Mouse (Mus musculus): ENCODE measurements around the gene Fbxo11. TPM values are rescaled to one million over a fixed set of nuclear protein-coding genes. Genes with fewer than 3 reads are reported as not detected.
A peak's percentile ranks its signal among the peaks of the same experiment; 100 is the strongest.
"Not testable (repeated sequence)": the region's sequence is repeated elsewhere in the genome, so short reads cannot be mapped to it uniquely, and the experiment has no call there.

Fbxo11 gene
- total RNA-seq, 2 experiments from 2014 or later, result 17.5 to 22.0 TPM

DNA sequence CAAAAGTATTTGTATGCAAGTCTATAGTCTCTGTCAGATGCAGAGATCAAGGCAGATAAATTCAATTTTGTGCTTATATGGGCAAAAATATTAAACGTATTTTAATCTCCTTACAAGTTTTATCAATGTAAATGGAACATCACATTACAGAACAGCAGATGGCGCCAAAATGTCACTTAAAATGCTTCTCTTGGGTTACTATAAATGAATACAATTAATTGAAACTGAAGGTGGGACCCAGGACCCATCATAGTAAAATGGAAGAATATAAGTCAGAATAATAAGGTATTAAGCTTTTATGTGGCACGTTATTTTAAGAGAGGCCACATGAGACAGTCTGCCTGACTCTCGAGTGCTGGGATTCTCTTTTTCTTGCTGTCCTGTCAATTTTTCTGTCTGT is 39.9 kb downstream of the Fbxo11 start:
- peak; percentile 75 for ATAC-seq (replicated peaks; ENCODE audit: poor library complexity, severe bottlenecking)

GRCm38 (mm10) chr17:88023924-88024323 is 41.2 kb downstream of the Fbxo11 start:
- no peak for ATAC-seq (replicated peaks; ENCODE audit: poor library complexity, severe bottlenecking)

- ATAC-seq (replicated peaks; ENCODE audit: poor library complexity, severe bottlenecking), result not testable (repeated sequence)
Observed at GRCm38 (mm10) chr17:88016027-88016426, 49.1 kb downstream of the Fbxo11 start.

DNA sequence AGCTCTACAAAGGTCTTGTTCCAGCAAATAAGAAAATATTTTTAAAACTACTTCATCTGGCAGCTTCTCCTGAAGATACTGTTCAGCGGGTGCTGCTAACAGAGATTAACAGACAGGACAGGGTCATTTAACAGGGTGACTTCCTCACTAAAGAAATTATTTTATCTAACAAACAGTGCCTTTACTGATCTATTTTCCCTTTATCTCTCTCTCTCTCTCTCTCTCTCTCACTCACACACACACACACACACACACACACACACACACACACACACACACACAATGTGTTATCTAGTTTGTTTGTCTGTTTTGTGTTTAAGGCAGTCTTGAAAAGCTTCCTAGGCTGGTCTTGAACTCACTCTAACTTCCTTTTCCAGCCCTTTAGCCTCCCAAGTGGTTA is 50.6 kb downstream of the Fbxo11 start:
- no peak for ATAC-seq (replicated peaks; ENCODE audit: poor library complexity, severe bottlenecking)

GRCm38 (mm10) chr17:88006956-88007355 is 58.1 kb downstream of the Fbxo11 start:
- ATAC-seq (replicated peaks; ENCODE audit: poor library complexity, severe bottlenecking), result no peak

- ATAC-seq (replicated peaks; ENCODE audit: poor library complexity, severe bottlenecking), result no peak
Observed at GRCm38 (mm10) chr17:88004892-88005291, 60.2 kb downstream of the Fbxo11 start.

- ATAC-seq (replicated peaks; ENCODE audit: poor library complexity, severe bottlenecking), result no peak
Observed at GRCm38 (mm10) chr17:87997808-87998207, 67.3 kb downstream of the Fbxo11 start.

GRCm38 (mm10) chr17:87993338-87993737 is 71.8 kb downstream of the Fbxo11 start:
- ATAC-seq (replicated peaks; ENCODE audit: poor library complexity, severe bottlenecking), result peak; percentile 35; the same call in 1 of the 2 replicates

DNA sequence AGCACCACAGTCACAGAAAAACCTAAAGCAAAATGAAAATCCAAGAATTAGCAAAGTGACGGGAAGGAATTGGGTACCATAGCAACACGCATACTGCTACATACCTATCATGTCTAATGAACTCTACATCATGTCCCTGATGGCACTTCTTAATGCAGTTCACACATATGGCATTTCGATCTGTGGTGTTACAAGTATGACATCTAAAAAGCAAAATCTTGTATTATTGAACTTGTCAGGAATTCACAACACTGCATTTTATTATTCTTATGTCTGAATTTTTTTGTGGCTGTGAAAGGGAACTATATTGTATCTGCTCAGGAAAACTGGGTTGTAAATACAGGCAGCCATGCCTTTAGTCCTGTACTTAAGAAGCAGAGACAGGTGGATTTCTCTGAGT is 72.9 kb downstream of the Fbxo11 start:
- no peak for ATAC-seq (replicated peaks; ENCODE audit: poor library complexity, severe bottlenecking)

- ATAC-seq (replicated peaks; ENCODE audit: poor library complexity, severe bottlenecking), result no peak
Observed at GRCm38 (mm10) chr17:87987507-87987906, 77.6 kb downstream of the Fbxo11 start.

GRCm38 (mm10) chr17:87985916-87986315 is 79.2 kb downstream of the Fbxo11 start:
- no peak for ATAC-seq (replicated peaks; ENCODE audit: poor library complexity, severe bottlenecking)

- ATAC-seq (replicated peaks; ENCODE audit: poor library complexity, severe bottlenecking), result peak; percentile 92
Observed at GRCm38 (mm10) chr17:87984440-87985214, 80.5 kb downstream of the Fbxo11 start.

GRCm38 (mm10) chr17:87983313-87983712 is 81.8 kb downstream of the Fbxo11 start:
- no peak for ATAC-seq (replicated peaks; ENCODE audit: poor library complexity, severe bottlenecking)

DNA sequence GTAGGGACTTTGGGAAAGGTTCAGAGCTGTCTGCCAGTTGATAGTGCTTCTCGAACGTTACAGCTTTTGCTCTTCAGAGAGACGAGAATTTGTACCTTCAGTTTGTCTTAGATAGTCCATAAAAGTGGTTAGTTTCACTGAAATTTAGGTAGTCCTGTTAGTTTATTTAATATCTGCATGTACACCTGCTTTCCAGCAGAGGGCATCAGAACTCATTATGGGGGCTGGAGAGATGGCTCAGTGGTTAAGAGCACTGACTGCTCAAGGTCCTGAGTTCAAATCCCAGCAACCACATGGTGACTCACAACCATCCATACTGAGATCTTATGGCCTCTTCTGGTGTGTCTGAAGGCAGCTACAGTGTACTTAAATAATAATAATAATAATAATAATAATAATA is 83.0 kb downstream of the Fbxo11 start:
- no peak for ATAC-seq (replicated peaks; ENCODE audit: poor library complexity, severe bottlenecking)

- not testable (repeated sequence) for ATAC-seq (replicated peaks; ENCODE audit: poor library complexity, severe bottlenecking)
Observed at GRCm38 (mm10) chr17:87979696-87980095, 85.4 kb downstream of the Fbxo11 start.

GRCm38 (mm10) chr17:87976927-87977326 is 88.2 kb downstream of the Fbxo11 start:
- ATAC-seq (replicated peaks; ENCODE audit: poor library complexity, severe bottlenecking), result not testable (repeated sequence)

- no peak for ATAC-seq (replicated peaks; ENCODE audit: poor library complexity, severe bottlenecking)
Observed at GRCm38 (mm10) chr17:87976154-87976806, 88.8 kb downstream of the Fbxo11 start.

- peak; percentile 43 for ATAC-seq (replicated peaks; ENCODE audit: poor library complexity, severe bottlenecking)
Observed at GRCm38 (mm10) chr17:87975229-87975853, 89.8 kb downstream of the Fbxo11 start.

GRCm38 (mm10) chr17:87974629-87975228 is 90.4 kb downstream of the Fbxo11 start, which contains the start of gene Msh6:
TSS of gene Msh6 (plus strand) at chr17:87975062.
- ATAC-seq (replicated peaks; ENCODE audit: poor library complexity, severe bottlenecking), result peak; percentile 90

- ATAC-seq (replicated peaks; ENCODE audit: poor library complexity, severe bottlenecking), result no peak
Observed at GRCm38 (mm10) chr17:87973261-87974167, 91.6 kb downstream of the Fbxo11 start.

Measured in granulocyte monocyte progenitor cell, adult 5-6 weeks (primary cell).